15 mouse cellular contexts compared by ENCODE assay signal in genomic region chr16:21151564-21152361, GRCm38 (mm10). TPM values are rescaled to one million over a fixed set of nuclear protein-coding genes. Genes with fewer than 3 reads are reported as not detected.
DNase-seq lines count a peak whose midpoint lies in the region; ATAC-seq and TF ChIP-seq lines count a peak whose summit lies in the region.
"Had no signal": no experiment of that assay in that cellular context is flagged by ENCODE, and none has a peak within 500 bp of the region (broad histone marks: within the 10 kb centered on the region; RNA-seq: fewer than 3 reads in every experiment).

No protein-coding gene starts in this region.

- no peaks in the 10 kb centered on the region for H3K27me3 ChIP-seq in embryonic facial prominence, embryonic 12.5 days
- no peaks in the 10 kb centered on the region for H3K27me3 ChIP-seq in embryonic facial prominence, embryonic 10.5 days (replicated peaks; ENCODE audit: low read depth, poor library complexity, severe bottlenecking)
- H3K27me3 ChIP-seq in kidney, postnatal 0 days (ENCODE audit: insufficient read depth, low read length), result no peaks in the 10 kb centered on the region
- no peaks in the 10 kb centered on the region for H3K27me3 ChIP-seq in midbrain, postnatal 0 days (ENCODE audit: insufficient read depth, low read length)
- H3K27me3 ChIP-seq in midbrain, embryonic 11.5 days (ENCODE audit: control insufficient read depth, insufficient read depth, low read length), result no peaks in the 10 kb centered on the region

- no peaks in the 10 kb centered on the region for H3K9me3 ChIP-seq in embryonic facial prominence, embryonic 12.5 days
- H3K9me3 ChIP-seq in embryonic facial prominence, embryonic 10.5 days, result no peaks in the 10 kb centered on the region
- H3K9me3 ChIP-seq in kidney, postnatal 0 days (replicated peaks; ENCODE audit: low read length), result no peaks in the 10 kb centered on the region
- H3K9me3 ChIP-seq in midbrain, postnatal 0 days (ENCODE audit: low read length), result no peaks in the 10 kb centered on the region
- no peaks in the 10 kb centered on the region for H3K9me3 ChIP-seq in midbrain, embryonic 11.5 days (ENCODE audit: control insufficient read depth, low read length)
- H3K9me3 ChIP-seq: hindbrain, embryonic 10.5 days had no signal

- no peaks in the 10 kb centered on the region for H3K4me1 ChIP-seq in embryonic facial prominence, embryonic 12.5 days
- H3K4me1 ChIP-seq in embryonic facial prominence, embryonic 10.5 days, result no peaks in the 10 kb centered on the region
- no peaks in the 10 kb centered on the region for H3K4me1 ChIP-seq in kidney, postnatal 0 days (replicated peaks; ENCODE audit: insufficient read depth, low read length)
- no peaks in the 10 kb centered on the region for H3K4me1 ChIP-seq in midbrain, postnatal 0 days (ENCODE audit: insufficient read depth, low read length)
- no peaks in the 10 kb centered on the region for H3K4me1 ChIP-seq in midbrain, embryonic 11.5 days (ENCODE audit: control insufficient read depth, insufficient read depth, low read length)
- H3K4me1 ChIP-seq: hindbrain, embryonic 10.5 days had no signal

- H3K36me3 ChIP-seq in embryonic facial prominence, embryonic 12.5 days, result no peaks in the 10 kb centered on the region
- no peaks in the 10 kb centered on the region for H3K36me3 ChIP-seq in embryonic facial prominence, embryonic 10.5 days (replicated peaks)
- H3K36me3 ChIP-seq in kidney, postnatal 0 days (ENCODE audit: insufficient read depth, low read length), result no peaks in the 10 kb centered on the region
- no peaks in the 10 kb centered on the region for H3K36me3 ChIP-seq in midbrain, postnatal 0 days (ENCODE audit: insufficient read depth, low read length)
- H3K36me3 ChIP-seq in midbrain, embryonic 11.5 days (ENCODE audit: control insufficient read depth, insufficient read depth, low read length), result no peaks in the 10 kb centered on the region
- H3K36me3 ChIP-seq: hindbrain, embryonic 10.5 days had no signal

- H3K4me3 ChIP-seq in embryonic facial prominence, embryonic 12.5 days, result no peak overlapping the region
- H3K4me3 ChIP-seq in embryonic facial prominence, embryonic 10.5 days, result no peak overlapping the region
- no peak overlapping the region for H3K4me3 ChIP-seq in kidney, postnatal 0 days (replicated peaks; ENCODE audit: low read depth, low read length)
- H3K4me3 ChIP-seq in midbrain, postnatal 0 days (ENCODE audit: low read depth, low read length), result no peak overlapping the region
- H3K4me3 ChIP-seq in midbrain, embryonic 11.5 days (ENCODE audit: low read depth, low read length), result no peak overlapping the region
- H3K4me3 ChIP-seq: hindbrain, embryonic 10.5 days had no signal

- H3K27ac ChIP-seq in embryonic facial prominence, embryonic 12.5 days, result peak overlapping the region; percentile 65; the same call in 1 of the 2 replicates
- H3K27ac ChIP-seq in embryonic facial prominence, embryonic 10.5 days (replicated peaks), result no peak overlapping the region
- peak overlapping the region; percentile 37; the same call in 1 of the 2 replicates for H3K27ac ChIP-seq in kidney, postnatal 0 days
- H3K27ac ChIP-seq in midbrain, postnatal 0 days (ENCODE audit: low read depth, low read length), result no peak overlapping the region
- H3K27ac ChIP-seq in midbrain, embryonic 11.5 days (ENCODE audit: low read depth, low read length), result no peak overlapping the region
- H3K27ac ChIP-seq: hindbrain, embryonic 10.5 days had no signal

- no peak for ATAC-seq in embryonic facial prominence, embryonic 12.5 days (ENCODE audit: insufficient number of reproducible peaks, insufficient read depth, low FRiP score, low TSS enrichment)
- ATAC-seq in kidney, postnatal 0 days (replicated peaks; ENCODE audit: low FRiP score, low read depth), result no peak
- no peak for ATAC-seq in midbrain, postnatal 0 days (ENCODE audit: low FRiP score)
- ATAC-seq in midbrain, embryonic 11.5 days (ENCODE audit: low FRiP score), result no peak
- no peak for ATAC-seq in CD4-positive, CD25-positive, alpha-beta regulatory T cell, adult 4 months

- DNase-seq in embryonic facial prominence, embryonic 10.5 days (ENCODE audit: low spot score), result no peak
- peak; percentile 81 for DNase-seq in kidney, postnatal 0 days (ENCODE audit: low spot score)
- DNase-seq in kidney, postnatal 25 days, result no peak
- DNase-seq in midbrain, postnatal 0 days (ENCODE audit: low spot score), result peak; percentile 1
- no peak for DNase-seq in midbrain, embryonic 11.5 days (ENCODE audit: low spot score, missing footprints)
- no peak for DNase-seq in left cerebral cortex, adult 8-10 months (ENCODE audit: low spot score in 2 of 2)
- DNase-seq: adrenal gland, postnatal 10 days; cerebellum, adult 11 months; retina, postnatal 1 day; thymus, adult 18-20 months had no signal

- H3K4me2 ChIP-seq in embryonic facial prominence, embryonic 12.5 days (replicated peaks), result no peak overlapping the region
- H3K4me2 ChIP-seq in kidney, postnatal 0 days (ENCODE audit: low read length), result no peak overlapping the region
- H3K4me2 ChIP-seq in midbrain, postnatal 0 days (ENCODE audit: low read depth, low read length, poor library complexity, severe bottlenecking), result no peak overlapping the region
- H3K4me2 ChIP-seq in midbrain, embryonic 11.5 days, result no peak overlapping the region

- no peak overlapping the region for H3K9ac ChIP-seq in embryonic facial prominence, embryonic 12.5 days
- H3K9ac ChIP-seq in kidney, postnatal 0 days (ENCODE audit: low read depth, low read length), result no peak overlapping the region
- no peak overlapping the region for H3K9ac ChIP-seq in midbrain, postnatal 0 days (replicated peaks; ENCODE audit: low read length, poor library complexity, severe bottlenecking)
- no peak overlapping the region for H3K9ac ChIP-seq in midbrain, embryonic 11.5 days (ENCODE audit: low read length)

- TF ChIP-seq CTCF in kidney, postnatal 0 days (IDR thresholded peaks at IDR 0.05; ENCODE audit: low read depth), result no peak
- no peak for TF ChIP-seq CTCF in midbrain, postnatal 0 days (IDR thresholded peaks at IDR 0.05)

- 55% methylated on average over 4 of the region's 4 CpGs for WGBS in embryonic facial prominence, embryonic 12.5 days
- 73% methylated on average over 4 of the region's 4 CpGs for WGBS in embryonic facial prominence, embryonic 10.5 days
- 45% methylated on average over 4 of the region's 4 CpGs for WGBS in kidney, postnatal 0 days
- WGBS in midbrain, postnatal 0 days, result 66% methylated on average over 4 of the region's 4 CpGs
- 76% methylated on average over 4 of the region's 4 CpGs for WGBS in midbrain, embryonic 11.5 days

RNA-seq across cellular contexts. Expression of gene Teddm3, which starts 2.0 kb away (rescaled TPM):
- not detected in 2 replicates for polyA plus RNA-seq in embryonic facial prominence, embryonic 12.5 days (2016; fragmentation: Nextera tagmentation; extraction: Ambion mirVana)
- not detected in 2 replicates for polyA plus RNA-seq in embryonic facial prominence, embryonic 10.5 days (2016; fragmentation: Nextera tagmentation; extraction: Ambion mirVana)
- polyA plus RNA-seq in kidney, postnatal 0 days (2015; fragmentation: Nextera tagmentation; extraction: Ambion mirVana), result not detected in 2 replicates
- total RNA-seq in midbrain, postnatal 0 days (2014; rRNA removed), result 0.11 TPM in 1 of 2 replicates, not detected in the other
- 0.33 and 0.37 TPM in 2 replicates for polyA plus RNA-seq in midbrain, postnatal 0 days (2015; fragmentation: Nextera tagmentation; extraction: Ambion mirVana)
- not detected in 2 replicates for polyA plus RNA-seq in midbrain, embryonic 11.5 days (2014; fragmentation: Nextera tagmentation; extraction: Ambion mirVana)
- 1 to 10 TPM in 3 of 4 experiments, under 1 TPM in 1; 0.95 to 1.9 (median 1.1) TPM for total RNA-seq in left cerebral cortex, adult 8-10 months (2022)
- polyA plus RNA-seq in CD4-positive, CD25-positive, alpha-beta regulatory T cell, adult 4 months (2017; shearing (Covaris generic)), result under 1 TPM in 1 of 2 experiments, not detected in 1; 0.36 TPM
- total RNA-seq: adrenal gland, postnatal 10 days had no signal
- polyA plus RNA-seq: gonadal fat pad, adult 2 months; hindbrain, embryonic 10.5 days; limb, embryonic 11.5 days had no signal

RNA-seq across cellular contexts. Expression of gene Ephb3, which starts 52.8 kb away (rescaled TPM):
- polyA plus RNA-seq in embryonic facial prominence, embryonic 12.5 days (2016; fragmentation: Nextera tagmentation; extraction: Ambion mirVana), result 76.1 and 79.7 TPM in 2 replicates
- 32.0 and 38.6 TPM in 2 replicates for polyA plus RNA-seq in embryonic facial prominence, embryonic 10.5 days (2016; fragmentation: Nextera tagmentation; extraction: Ambion mirVana)
- polyA plus RNA-seq in kidney, postnatal 0 days (2015; fragmentation: Nextera tagmentation; extraction: Ambion mirVana), result 12.2 and 13.2 TPM in 2 replicates
- 20.1 and 20.5 TPM in 2 replicates for total RNA-seq in midbrain, postnatal 0 days (2014; rRNA removed)
- polyA plus RNA-seq in midbrain, postnatal 0 days (2015; fragmentation: Nextera tagmentation; extraction: Ambion mirVana), result 9.0 and 9.5 TPM in 2 replicates
- polyA plus RNA-seq in midbrain, embryonic 11.5 days (2014; fragmentation: Nextera tagmentation; extraction: Ambion mirVana), result 7.7 and 9.8 TPM in 2 replicates
- total RNA-seq in left cerebral cortex, adult 8-10 months (2022), result 10 to 100 TPM; 18.4 to 21.0 (median 19.9) TPM
- not detected for polyA plus RNA-seq in CD4-positive, CD25-positive, alpha-beta regulatory T cell, adult 4 months (2017; shearing (Covaris generic))

Comparison
In these comparisons a context has a peak if more than half of its experiments do, and no peak if none do; other contexts are left out.
1. H3K27ac ChIP-seq: peak in embryonic facial prominence, embryonic 12.5 days (single experiment) and kidney, postnatal 0 days (single experiment); none in embryonic facial prominence, embryonic 10.5 days (single experiment), midbrain, postnatal 0 days (single experiment) and midbrain, embryonic 11.5 days (single experiment).
2. DNase-seq: peak in kidney, postnatal 0 days (single experiment) and midbrain, postnatal 0 days (single experiment); none in embryonic facial prominence, embryonic 10.5 days (single experiment), kidney, postnatal 25 days (0 of 2), midbrain, embryonic 11.5 days (single experiment) and left cerebral cortex, adult 8-10 months (0 of 2).